Mouse (Mus musculus): ENCODE data around the gene Lbh. TPM values are rescaled to one million over a fixed set of nuclear protein-coding genes. Genes with fewer than 3 reads are reported as not detected.
A peak's percentile ranks its signal among the peaks of the same experiment; 100 is the strongest.

The Lbh gene
- polyA plus RNA-seq, 1 experiment from 2014 or later: 2.7 TPM

DNA sequence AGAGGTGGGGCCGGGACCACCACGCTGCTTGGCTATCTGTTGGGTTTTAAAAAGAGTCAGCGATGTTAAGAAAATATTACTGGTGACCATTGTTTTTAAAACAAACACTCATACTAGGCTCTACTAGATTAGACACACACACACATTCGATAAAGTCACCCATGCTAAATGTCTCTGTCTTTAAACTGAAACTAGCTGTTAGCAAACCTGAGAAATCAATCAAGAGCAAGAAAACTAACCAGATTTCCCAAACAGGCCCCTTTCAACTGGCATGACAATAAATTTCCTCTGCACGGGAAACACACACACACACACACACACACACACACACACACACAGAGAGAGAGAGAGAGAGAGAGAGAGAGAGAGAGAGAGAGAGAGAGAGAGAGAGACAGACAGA, 47.6 kb downstream of the Lbh start:
- ATAC-seq (ENCODE audit: low FRiP score, low TSS enrichment): no peak
- no peak overlapping the region for H3K27ac ChIP-seq (replicated peaks)
- DNase-seq (ENCODE audit: low spot score): no peak
- TF ChIP-seq CTCF (IDR thresholded peaks at IDR 0.05; ENCODE audit: low read depth) (no peak), EP300 (optimal IDR thresholded peaks at IDR 0.05) (no peak)
- no peak overlapping the region for H3K4me3 ChIP-seq (ENCODE audit: low read depth, low read length)
- WGBS: 67% methylated on average over 5 of the region's 5 CpGs
- H3K4me1 ChIP-seq (replicated peaks; ENCODE audit: control insufficient read depth, insufficient read depth): no peaks in the 10 kb centered on the region
- H3K9me3 ChIP-seq (ENCODE audit: control insufficient read depth, low read length): no peaks in the 10 kb centered on the region
- no peaks in the 10 kb centered on the region for H3K36me3 ChIP-seq (ENCODE audit: control insufficient read depth, insufficient read depth, low read length)
- no peaks in the 10 kb centered on the region for H3K27me3 ChIP-seq (ENCODE audit: control insufficient read depth, insufficient read depth, low read length)
- no peak overlapping the region for H3K9ac ChIP-seq (ENCODE audit: low read length)
- H3K4me2 ChIP-seq (replicated peaks; ENCODE audit: low read depth): no peak overlapping the region

DNA sequence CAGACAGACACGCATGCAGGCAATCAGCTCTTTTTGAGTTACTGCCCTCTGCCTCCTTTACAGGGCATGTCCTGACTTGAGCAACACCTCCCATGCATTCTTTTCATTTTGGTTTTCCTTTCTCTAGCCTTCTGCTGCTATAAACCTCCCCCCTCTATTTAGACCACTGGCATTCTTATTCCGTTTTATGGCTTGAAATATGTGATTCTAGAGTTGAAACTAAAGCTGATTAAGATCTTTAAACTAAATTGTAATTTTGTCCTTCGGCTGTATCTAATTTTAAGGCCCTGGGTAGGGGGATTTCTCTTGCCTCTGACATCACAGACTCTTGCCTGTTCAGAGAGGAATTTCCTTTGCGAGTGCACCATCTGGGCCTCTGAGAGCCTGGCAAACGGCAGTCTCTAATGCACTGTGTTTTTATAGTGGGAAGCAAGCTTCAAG, 48.0 kb downstream of the Lbh start:
- Histone ChIP-seq H3K4me1 (replicated peaks; ENCODE audit: control insufficient read depth, insufficient read depth) (no peaks in the 10 kb centered on the region), H3K27ac (replicated peaks) (no peak overlapping the region), H3K9me3 (ENCODE audit: control insufficient read depth, low read length) (no peaks in the 10 kb centered on the region), H3K36me3 (ENCODE audit: control insufficient read depth, insufficient read depth, low read length) (no peaks in the 10 kb centered on the region), H3K4me3 (ENCODE audit: low read depth, low read length) (no peak overlapping the region), H3K27me3 (ENCODE audit: control insufficient read depth, insufficient read depth, low read length) (no peaks in the 10 kb centered on the region), H3K4me2 (replicated peaks; ENCODE audit: low read depth) (no peak overlapping the region), H3K9ac (ENCODE audit: low read length) (no peak overlapping the region)
- TF ChIP-seq CTCF (IDR thresholded peaks at IDR 0.05; ENCODE audit: low read depth) (0 out of 2 replicates have a peak, but pooled peaks have one; percentile 14), EP300 (optimal IDR thresholded peaks at IDR 0.05) (no peak)
- DNase-seq (ENCODE audit: low spot score) (no peak), ATAC-seq (ENCODE audit: low FRiP score, low TSS enrichment) (no peak)
- 45% methylated on average over 5 of the region's 5 CpGs for WGBS

DNA sequence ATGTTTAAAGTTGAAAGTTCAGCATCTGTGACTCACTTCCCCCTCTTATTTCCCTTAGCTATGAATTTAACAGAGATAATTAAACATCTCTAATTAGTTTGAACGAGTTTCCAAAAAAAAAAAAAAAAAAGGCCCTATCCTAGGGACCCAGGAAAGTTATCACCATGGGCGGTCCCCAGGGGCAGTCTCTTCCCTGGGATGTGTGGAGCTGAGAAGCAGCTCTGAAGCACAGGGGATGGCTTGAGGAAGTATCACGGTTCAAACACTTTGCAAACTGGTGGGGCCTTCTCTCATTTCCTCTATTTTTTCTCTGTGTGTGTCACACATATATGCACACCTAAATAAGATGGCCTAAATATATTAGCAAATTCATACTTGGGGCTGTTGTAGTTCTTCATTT, 48.8 kb downstream of the Lbh start:
- WGBS: 54% methylated on average over 3 of the region's 3 CpGs
- Histone ChIP-seq H3K4me1 (replicated peaks; ENCODE audit: control insufficient read depth, insufficient read depth) (no peaks in the 10 kb centered on the region), H3K9me3 (ENCODE audit: control insufficient read depth, low read length) (no peaks in the 10 kb centered on the region), H3K4me2 (replicated peaks; ENCODE audit: low read depth) (no peak overlapping the region), H3K9ac (ENCODE audit: low read length) (no peak overlapping the region), H3K36me3 (ENCODE audit: control insufficient read depth, insufficient read depth, low read length) (no peaks in the 10 kb centered on the region), H3K27me3 (ENCODE audit: control insufficient read depth, insufficient read depth, low read length) (no peaks in the 10 kb centered on the region), H3K4me3 (ENCODE audit: low read depth, low read length) (no peak overlapping the region), H3K27ac (replicated peaks) (no peak overlapping the region)
- no peak for DNase-seq (ENCODE audit: low spot score)
- no peak for ATAC-seq (ENCODE audit: low FRiP score, low TSS enrichment)
- TF ChIP-seq EP300 (optimal IDR thresholded peaks at IDR 0.05) (no peak), CTCF (IDR thresholded peaks at IDR 0.05; ENCODE audit: low read depth) (no peak)

DNA sequence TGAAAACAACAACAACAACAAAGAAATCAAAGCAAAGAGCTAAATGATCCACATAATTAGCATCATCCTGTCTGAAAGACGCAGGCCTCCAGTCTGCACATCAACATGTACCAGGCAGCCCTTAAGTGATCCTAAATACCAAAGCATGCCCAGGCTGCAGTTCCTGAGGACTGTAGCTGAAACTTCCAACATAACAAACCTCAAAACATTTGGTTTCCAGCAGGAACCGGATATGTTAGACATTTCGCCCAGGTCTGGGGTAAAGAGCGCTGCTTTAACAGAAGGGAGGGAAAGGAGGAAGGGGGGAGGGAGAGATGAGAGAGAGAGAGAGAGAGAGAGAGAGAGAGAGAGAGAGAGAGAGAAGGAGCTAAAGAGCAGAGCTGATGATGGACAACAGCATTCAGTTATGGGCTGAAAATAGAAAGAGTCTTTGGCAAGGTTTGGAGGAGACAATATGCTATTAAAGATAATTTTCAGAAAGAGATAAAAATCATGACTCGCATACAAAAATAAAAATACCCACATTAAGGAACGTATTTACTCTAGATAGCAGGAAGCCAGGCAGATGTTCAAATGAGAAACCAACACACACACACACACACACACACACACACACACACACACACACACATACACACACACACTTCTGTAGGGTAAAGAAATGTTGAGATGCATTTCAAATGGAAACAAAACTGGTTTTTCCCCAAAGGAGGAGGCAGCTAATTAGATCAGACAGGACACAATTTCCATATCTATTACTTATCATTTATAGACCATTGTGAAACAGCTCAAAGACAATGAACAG, 49.5 kb downstream of the Lbh start:
- Histone ChIP-seq H3K4me1 (replicated peaks; ENCODE audit: control insufficient read depth, insufficient read depth) (no peaks in the 10 kb centered on the region), H3K27ac (replicated peaks) (no peak overlapping the region), H3K4me2 (replicated peaks; ENCODE audit: low read depth) (no peak overlapping the region), H3K9ac (ENCODE audit: low read length) (no peak overlapping the region), H3K36me3 (ENCODE audit: control insufficient read depth, insufficient read depth, low read length) (no peaks in the 10 kb centered on the region), H3K9me3 (ENCODE audit: control insufficient read depth, low read length) (no peaks in the 10 kb centered on the region), H3K4me3 (ENCODE audit: low read depth, low read length) (no peak overlapping the region), H3K27me3 (ENCODE audit: control insufficient read depth, insufficient read depth, low read length) (no peaks in the 10 kb centered on the region)
- TF ChIP-seq EP300 (optimal IDR thresholded peaks at IDR 0.05) (no peak), CTCF (IDR thresholded peaks at IDR 0.05; ENCODE audit: low read depth) (no peak)
- ATAC-seq (ENCODE audit: low FRiP score, low TSS enrichment) (no peak), DNase-seq (ENCODE audit: low spot score) (no peak)
- 63% methylated on average over 6 of the region's 6 CpGs for WGBS

DNA sequence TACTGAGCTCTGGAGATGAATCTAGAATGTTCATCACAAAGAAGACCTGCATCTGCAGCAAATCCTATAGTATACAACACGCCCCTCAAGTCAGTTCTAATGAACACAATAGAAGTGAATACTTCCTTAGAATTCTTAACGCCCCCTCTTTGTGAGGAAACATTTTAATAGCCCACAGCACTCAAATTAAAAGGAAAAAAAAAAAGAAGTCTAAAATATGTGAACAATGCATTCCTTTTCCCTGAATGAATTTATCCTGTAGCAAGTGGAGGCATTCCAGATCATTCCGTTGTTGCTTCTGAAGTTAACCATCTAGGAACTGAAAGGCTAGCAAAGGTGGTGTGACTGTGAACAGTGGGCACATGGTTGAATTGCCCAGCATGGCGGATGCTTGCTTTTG, 50.6 kb downstream of the Lbh start:
- Histone ChIP-seq H3K36me3 (ENCODE audit: control insufficient read depth, insufficient read depth, low read length) (no peaks in the 10 kb centered on the region), H3K4me3 (ENCODE audit: low read depth, low read length) (no peak overlapping the region), H3K27me3 (ENCODE audit: control insufficient read depth, insufficient read depth, low read length) (no peaks in the 10 kb centered on the region), H3K9ac (ENCODE audit: low read length) (no peak overlapping the region), H3K4me2 (replicated peaks; ENCODE audit: low read depth) (no peak overlapping the region), H3K27ac (replicated peaks) (no peak overlapping the region), H3K9me3 (ENCODE audit: control insufficient read depth, low read length) (no peaks in the 10 kb centered on the region), H3K4me1 (replicated peaks; ENCODE audit: control insufficient read depth, insufficient read depth) (no peaks in the 10 kb centered on the region)
- ATAC-seq (ENCODE audit: low FRiP score, low TSS enrichment) (no peak), DNase-seq (ENCODE audit: low spot score) (no peak)
- 64% methylated on average over 4 of the region's 4 CpGs for WGBS
- TF ChIP-seq CTCF (IDR thresholded peaks at IDR 0.05; ENCODE audit: low read depth) (no peak), EP300 (optimal IDR thresholded peaks at IDR 0.05) (no peak)

- Histone ChIP-seq H3K4me2 (replicated peaks; ENCODE audit: low read depth) (no peak overlapping the region), H3K9ac (ENCODE audit: low read length) (no peak overlapping the region), H3K4me3 (ENCODE audit: low read depth, low read length) (no peak overlapping the region), H3K27ac (replicated peaks) (no peak overlapping the region), H3K4me1 (replicated peaks; ENCODE audit: control insufficient read depth, insufficient read depth) (no peaks in the 10 kb centered on the region), H3K36me3 (ENCODE audit: control insufficient read depth, insufficient read depth, low read length) (no peaks in the 10 kb centered on the region), H3K27me3 (ENCODE audit: control insufficient read depth, insufficient read depth, low read length) (no peaks in the 10 kb centered on the region), H3K9me3 (ENCODE audit: control insufficient read depth, low read length) (no peaks in the 10 kb centered on the region)
- WGBS: 74% methylated on average over 7 of the region's 7 CpGs
- ATAC-seq (ENCODE audit: low FRiP score, low TSS enrichment) (no peak), DNase-seq (ENCODE audit: low spot score) (no peak)
- TF ChIP-seq EP300 (optimal IDR thresholded peaks at IDR 0.05) (no peak), CTCF (IDR thresholded peaks at IDR 0.05; ENCODE audit: low read depth) (no peak)
Observed at GRCm38 (mm10) chr17:72970631-72971161, 52.6 kb downstream of the Lbh start.

Data from stomach, postnatal 0 days (tissue).